Mouse (Mus musculus): ENCODE measurements around the gene Adrb1. TPM values are rescaled to one million over a fixed set of nuclear protein-coding genes. Genes with fewer than 3 reads are reported as not detected.
"Not testable (repeated sequence)": the region's sequence is repeated elsewhere in the genome, so short reads cannot be mapped to it uniquely, and the experiment has no call there.

The Adrb1 gene
- polyA plus RNA-seq, 1 experiment from 2014 or later = 0.23 TPM

- 51% methylated on average over 3 of the region's 3 CpGs for whole genome bisulfite sequencing
- H3K36me3 ChIP-seq (ENCODE audit: control insufficient read depth, insufficient read depth, low read length) = no peaks in the 10 kb centered on the region
- DNase-seq (ENCODE audit: low spot score) (no peak), ATAC-seq (replicated peaks; ENCODE audit: low FRiP score) (no peak)
- no peaks in the 10 kb centered on the region for H3K9me3 ChIP-seq (ENCODE audit: control insufficient read depth, low read length)
- H3K9ac ChIP-seq (ENCODE audit: low read length) = no peak overlapping the region
- H3K27ac ChIP-seq (ENCODE audit: low read depth, low read length) = no peak overlapping the region
- no peak overlapping the region for H3K4me2 ChIP-seq (ENCODE audit: low read depth, low read length, severe bottlenecking)
- no peaks in the 10 kb centered on the region for H3K27me3 ChIP-seq (ENCODE audit: control insufficient read depth, insufficient read depth, low read length)
- no peak overlapping the region for H3K4me3 ChIP-seq (ENCODE audit: low read depth, low read length)
- 0 out of 2 replicates have a peak, but pooled peaks cover under 1% of the 10 kb centered on the region for H3K4me1 ChIP-seq (replicated peaks; ENCODE audit: control insufficient read depth, insufficient read depth, low read length)
These were observed 27.3 kb downstream of the Adrb1 start for GRCm38 (mm10) chr19:56749343-56749742.

GRCm38 (mm10) chr19:56750709-56751108, 28.7 kb downstream of the Adrb1 start:
- no peaks in the 10 kb centered on the region for H3K27me3 ChIP-seq (ENCODE audit: control insufficient read depth, insufficient read depth, low read length)
- DNase-seq (ENCODE audit: low spot score) (no peak), ATAC-seq (replicated peaks; ENCODE audit: low FRiP score) (no peak)
- no peaks in the 10 kb centered on the region for H3K9me3 ChIP-seq (ENCODE audit: control insufficient read depth, low read length)
- H3K4me2 ChIP-seq (ENCODE audit: low read depth, low read length, severe bottlenecking) = no peak overlapping the region
- H3K9ac ChIP-seq (ENCODE audit: low read length) = no peak overlapping the region
- H3K36me3 ChIP-seq (ENCODE audit: control insufficient read depth, insufficient read depth, low read length) = no peaks in the 10 kb centered on the region
- no peaks in the 10 kb centered on the region for H3K4me1 ChIP-seq (replicated peaks; ENCODE audit: control insufficient read depth, insufficient read depth, low read length)
- no peak overlapping the region for H3K4me3 ChIP-seq (ENCODE audit: low read depth, low read length)
- 50% methylated on average over 4 of the region's 4 CpGs for WGBS
- no peak overlapping the region for H3K27ac ChIP-seq (ENCODE audit: low read depth, low read length)

GRCm38 (mm10) chr19:56754456-56754855, 32.5 kb downstream of the Adrb1 start:
- DNase-seq (ENCODE audit: low spot score); H3K9ac ChIP-seq (ENCODE audit: low read length); H3K36me3 ChIP-seq (ENCODE audit: control insufficient read depth, insufficient read depth, low read length); H3K9me3 ChIP-seq (ENCODE audit: control insufficient read depth, low read length); H3K4me2 ChIP-seq (ENCODE audit: low read depth, low read length, severe bottlenecking); H3K4me3 ChIP-seq (ENCODE audit: low read depth, low read length); H3K27ac ChIP-seq (ENCODE audit: low read depth, low read length); H3K27me3 ChIP-seq (ENCODE audit: control insufficient read depth, insufficient read depth, low read length); ATAC-seq (replicated peaks; ENCODE audit: low FRiP score); H3K4me1 ChIP-seq (replicated peaks; ENCODE audit: control insufficient read depth, insufficient read depth, low read length): not testable (repeated sequence)
- WGBS = 89% methylated on average over 2 of the region's 2 CpGs

GRCm38 (mm10) chr19:56756412-56756811, 34.4 kb downstream of the Adrb1 start:
- no peak overlapping the region for H3K4me2 ChIP-seq (ENCODE audit: low read depth, low read length, severe bottlenecking)
- ATAC-seq (replicated peaks; ENCODE audit: low FRiP score) = no peak
- 90% methylated on average over 10 of the region's 10 CpGs for WGBS
- H3K9ac ChIP-seq (ENCODE audit: low read length) = no peak overlapping the region
- no peak overlapping the region for H3K4me3 ChIP-seq (ENCODE audit: low read depth, low read length)
- H3K36me3 ChIP-seq (ENCODE audit: control insufficient read depth, insufficient read depth, low read length) = no peaks in the 10 kb centered on the region
- no peak for DNase-seq (ENCODE audit: low spot score)
- H3K4me1 ChIP-seq (replicated peaks; ENCODE audit: control insufficient read depth, insufficient read depth, low read length) = no peaks in the 10 kb centered on the region
- H3K9me3 ChIP-seq (ENCODE audit: control insufficient read depth, low read length) = no peaks in the 10 kb centered on the region
- no peaks in the 10 kb centered on the region for H3K27me3 ChIP-seq (ENCODE audit: control insufficient read depth, insufficient read depth, low read length)
- H3K27ac ChIP-seq (ENCODE audit: low read depth, low read length) = no peak overlapping the region

GRCm38 (mm10) chr19:56758311-56758710, 36.3 kb downstream of the Adrb1 start:
- Histone ChIP-seq H3K4me2 (ENCODE audit: low read depth, low read length, severe bottlenecking) (no peak overlapping the region), H3K9me3 (ENCODE audit: control insufficient read depth, low read length) (no peaks in the 10 kb centered on the region), H3K4me1 (replicated peaks; ENCODE audit: control insufficient read depth, insufficient read depth, low read length) (no peaks in the 10 kb centered on the region), H3K27ac (ENCODE audit: low read depth, low read length) (no peak overlapping the region), H3K36me3 (ENCODE audit: control insufficient read depth, insufficient read depth, low read length) (no peaks in the 10 kb centered on the region), H3K27me3 (ENCODE audit: control insufficient read depth, insufficient read depth, low read length) (no peaks in the 10 kb centered on the region), H3K4me3 (ENCODE audit: low read depth, low read length) (no peak overlapping the region), H3K9ac (ENCODE audit: low read length) (no peak overlapping the region)
- DNase-seq (ENCODE audit: low spot score) (no peak), ATAC-seq (replicated peaks; ENCODE audit: low FRiP score) (no peak)
- WGBS = 93% methylated on average over 2 of the region's 2 CpGs

- ATAC-seq (replicated peaks; ENCODE audit: low FRiP score) = no peak
- DNase-seq (ENCODE audit: low spot score) = no peak
- H3K9ac ChIP-seq (ENCODE audit: low read length) = no peak overlapping the region
- no peak overlapping the region for H3K4me3 ChIP-seq (ENCODE audit: low read depth, low read length)
- no peaks in the 10 kb centered on the region for H3K9me3 ChIP-seq (ENCODE audit: control insufficient read depth, low read length)
- H3K4me1 ChIP-seq (replicated peaks; ENCODE audit: control insufficient read depth, insufficient read depth, low read length) = no peaks in the 10 kb centered on the region
- no peaks in the 10 kb centered on the region for H3K27me3 ChIP-seq (ENCODE audit: control insufficient read depth, insufficient read depth, low read length)
- no peaks in the 10 kb centered on the region for H3K36me3 ChIP-seq (ENCODE audit: control insufficient read depth, insufficient read depth, low read length)
- H3K4me2 ChIP-seq (ENCODE audit: low read depth, low read length, severe bottlenecking) = no peak overlapping the region
- 86% methylated on average over 4 of the region's 4 CpGs for WGBS
- no peak overlapping the region for H3K27ac ChIP-seq (ENCODE audit: low read depth, low read length)
These were observed 37.7 kb downstream of the Adrb1 start for GRCm38 (mm10) chr19:56759740-56760139.

GRCm38 (mm10) chr19:56760306-56760940, 38.4 kb downstream of the Adrb1 start:
- no peak overlapping the region for H3K4me2 ChIP-seq (ENCODE audit: low read depth, low read length, severe bottlenecking)
- ATAC-seq (replicated peaks; ENCODE audit: low FRiP score) = no peak
- H3K27ac ChIP-seq (ENCODE audit: low read depth, low read length) = no peak overlapping the region
- H3K4me1 ChIP-seq (replicated peaks; ENCODE audit: control insufficient read depth, insufficient read depth, low read length) = no peaks in the 10 kb centered on the region
- 94% methylated on average over 8 of the region's 8 CpGs for WGBS
- H3K4me3 ChIP-seq (ENCODE audit: low read depth, low read length) = no peak overlapping the region
- no peaks in the 10 kb centered on the region for H3K36me3 ChIP-seq (ENCODE audit: control insufficient read depth, insufficient read depth, low read length)
- H3K9me3 ChIP-seq (ENCODE audit: control insufficient read depth, low read length) = no peaks in the 10 kb centered on the region
- DNase-seq (ENCODE audit: low spot score) = no peak
- no peaks in the 10 kb centered on the region for H3K27me3 ChIP-seq (ENCODE audit: control insufficient read depth, insufficient read depth, low read length)
- no peak overlapping the region for H3K9ac ChIP-seq (ENCODE audit: low read length)

GRCm38 (mm10) chr19:56761096-56761495, 39.1 kb downstream of the Adrb1 start:
- no peak for ATAC-seq (replicated peaks; ENCODE audit: low FRiP score)
- 90% methylated on average over 5 of the region's 5 CpGs for WGBS
- no peaks in the 10 kb centered on the region for H3K27me3 ChIP-seq (ENCODE audit: control insufficient read depth, insufficient read depth, low read length)

GRCm38 (mm10) chr19:56761727-56762126, 39.7 kb downstream of the Adrb1 start:
- H3K36me3 ChIP-seq (ENCODE audit: control insufficient read depth, insufficient read depth, low read length) = no peaks in the 10 kb centered on the region
- H3K27ac ChIP-seq (ENCODE audit: low read depth, low read length) = no peak overlapping the region
- no peaks in the 10 kb centered on the region for H3K9me3 ChIP-seq (ENCODE audit: control insufficient read depth, low read length)
- 86% methylated on average over 2 of the region's 2 CpGs for WGBS
- ATAC-seq (replicated peaks; ENCODE audit: low FRiP score) (no peak), DNase-seq (ENCODE audit: low spot score) (no peak)
- no peak overlapping the region for H3K4me3 ChIP-seq (ENCODE audit: low read depth, low read length)
- no peak overlapping the region for H3K9ac ChIP-seq (ENCODE audit: low read length)
- H3K27me3 ChIP-seq (ENCODE audit: control insufficient read depth, insufficient read depth, low read length) = no peaks in the 10 kb centered on the region
- no peak overlapping the region for H3K4me2 ChIP-seq (ENCODE audit: low read depth, low read length, severe bottlenecking)
- no peaks in the 10 kb centered on the region for H3K4me1 ChIP-seq (replicated peaks; ENCODE audit: control insufficient read depth, insufficient read depth, low read length)

More at GRCm38 (mm10) chr19:56761096-56761495, 39.1 kb downstream of the Adrb1 start:
- Histone ChIP-seq H3K9ac (ENCODE audit: low read length) (no peak overlapping the region), H3K4me2 (ENCODE audit: low read depth, low read length, severe bottlenecking) (no peak overlapping the region), H3K36me3 (ENCODE audit: control insufficient read depth, insufficient read depth, low read length) (no peaks in the 10 kb centered on the region), H3K4me1 (replicated peaks; ENCODE audit: control insufficient read depth, insufficient read depth, low read length) (no peaks in the 10 kb centered on the region), H3K27ac (ENCODE audit: low read depth, low read length) (no peak overlapping the region), H3K4me3 (ENCODE audit: low read depth, low read length) (no peak overlapping the region), H3K9me3 (ENCODE audit: control insufficient read depth, low read length) (no peaks in the 10 kb centered on the region)
- DNase-seq (ENCODE audit: low spot score) = no peak
